Mouse (Mus musculus): Measurements from ENCODE around the gene Upp2. TPM values are rescaled to one million over a fixed set of nuclear protein-coding genes. Genes with fewer than 3 reads are reported as not detected.

Upp2 gene
- total and polyA plus RNA-seq, 2 experiments: 105 to 1,754 TPM

DNA sequence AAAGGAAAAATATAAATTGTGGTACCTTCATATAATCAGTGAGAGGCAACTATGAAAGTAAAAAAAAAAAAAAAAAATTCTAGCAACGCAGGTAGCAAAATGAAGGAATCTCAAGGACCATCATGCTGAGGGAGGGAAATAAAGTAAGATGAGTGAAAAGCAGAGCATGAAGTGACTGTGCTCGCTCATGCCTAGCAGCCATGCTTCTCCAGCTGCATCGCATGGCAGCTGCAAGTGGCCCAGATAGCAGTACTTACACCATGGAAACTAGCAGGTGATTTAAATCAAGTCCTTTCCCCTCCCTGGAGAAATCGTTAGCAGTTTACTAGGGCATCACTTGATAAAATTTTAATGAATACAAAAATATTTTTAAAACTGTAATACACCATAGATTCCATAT is 34.3 kb downstream of the Upp2 start:
- Histone ChIP-seq H3K4me3 (ENCODE audit: insufficient read depth, low read depth, low read length) (no peak overlapping the region), H3K27me3 (ENCODE audit: control insufficient read depth, insufficient read depth, low read length) (no peaks in the 10 kb centered on the region), H3K9ac (ENCODE audit: low read depth, low read length) (no peak overlapping the region), H3K79me2 (ENCODE audit: control insufficient read depth, insufficient read depth, low read length) (no peaks in the 10 kb centered on the region), H3K4me1 (ENCODE audit: control insufficient read depth, insufficient read depth, low read length) (no peaks in the 10 kb centered on the region), H3K36me3 (ENCODE audit: control insufficient read depth, insufficient read depth, low read length) (no peaks in the 10 kb centered on the region), H3K27ac (replicated peaks; ENCODE audit: insufficient read depth, low read depth, low read length) (no peak overlapping the region)
- no peak for DNase-seq (ENCODE audit: extremely low read depth, low read depth, low spot score)
- 95% methylated on average over 4 of the region's 4 CpGs for WGBS
- no peak for TF ChIP-seq CTCF (IDR thresholded peaks at IDR 0.05; ENCODE audit: low read depth, low read length)
- TF ChIP-seq POLR2A (IDR thresholded peaks at IDR 0.05; ENCODE audit: extremely low read depth, insufficient read depth, low read length): no peak

DNA sequence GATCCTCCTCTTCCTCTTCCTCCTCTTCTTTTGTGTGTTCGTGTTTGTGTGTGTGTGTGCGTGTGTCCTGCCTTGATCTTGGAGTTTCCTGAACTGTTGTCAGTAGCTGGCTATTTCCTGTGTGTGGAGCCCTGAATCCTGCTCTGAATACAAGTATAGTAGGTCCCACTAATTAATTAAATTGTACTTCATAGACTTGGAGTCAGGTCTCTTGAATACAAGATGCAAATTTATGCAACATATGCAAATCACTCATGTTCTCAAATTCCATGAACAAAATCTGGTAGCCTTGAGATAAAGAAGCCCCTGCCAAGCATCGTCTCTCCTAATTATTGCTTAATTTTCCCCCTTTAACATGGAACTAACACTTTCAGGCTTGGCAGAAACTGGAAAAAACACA is 36.3 kb downstream of the Upp2 start:
- H3K9ac ChIP-seq (ENCODE audit: low read depth, low read length): no peak overlapping the region
- no peaks in the 10 kb centered on the region for H3K36me3 ChIP-seq (ENCODE audit: control insufficient read depth, insufficient read depth, low read length)
- no peaks in the 10 kb centered on the region for H3K4me1 ChIP-seq (ENCODE audit: control insufficient read depth, insufficient read depth, low read length)
- H3K79me2 ChIP-seq (ENCODE audit: control insufficient read depth, insufficient read depth, low read length): no peaks in the 10 kb centered on the region
- TF ChIP-seq CTCF (IDR thresholded peaks at IDR 0.05; ENCODE audit: low read depth, low read length) (no peak), POLR2A (IDR thresholded peaks at IDR 0.05; ENCODE audit: extremely low read depth, insufficient read depth, low read length) (no peak)
- no peak for DNase-seq (ENCODE audit: extremely low read depth, low read depth, low spot score)
- WGBS: 76% methylated on average over 3 of the region's 3 CpGs
- H3K27ac ChIP-seq (replicated peaks; ENCODE audit: insufficient read depth, low read depth, low read length): no peak overlapping the region
- H3K27me3 ChIP-seq (ENCODE audit: control insufficient read depth, insufficient read depth, low read length): no peaks in the 10 kb centered on the region
- no peak overlapping the region for H3K4me3 ChIP-seq (ENCODE audit: insufficient read depth, low read depth, low read length)

DNA sequence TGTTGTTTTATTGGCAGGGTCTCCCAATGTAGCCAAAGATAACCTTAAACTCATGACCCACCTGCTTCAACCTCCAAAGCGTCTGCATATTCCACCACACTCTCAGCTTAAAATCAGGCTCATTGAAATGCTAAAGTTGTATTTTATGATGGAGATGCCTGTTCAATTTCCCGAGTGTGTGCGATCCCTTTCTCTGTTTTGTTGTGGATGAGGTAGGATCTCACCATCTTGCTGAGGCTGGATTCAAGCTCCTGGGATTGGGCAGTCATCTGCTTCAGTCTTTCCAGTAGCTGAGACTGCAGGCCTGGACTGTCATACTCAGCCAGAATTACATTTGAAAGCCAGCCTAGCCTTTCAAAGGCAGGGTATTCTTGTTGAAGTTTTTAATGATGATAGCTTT is 37.7 kb downstream of the Upp2 start:
- Histone ChIP-seq H3K79me2 (ENCODE audit: control insufficient read depth, insufficient read depth, low read length) (no peaks in the 10 kb centered on the region), H3K4me3 (ENCODE audit: insufficient read depth, low read depth, low read length) (no peak overlapping the region), H3K27me3 (ENCODE audit: control insufficient read depth, insufficient read depth, low read length) (no peaks in the 10 kb centered on the region), H3K27ac (replicated peaks; ENCODE audit: insufficient read depth, low read depth, low read length) (no peak overlapping the region), H3K36me3 (ENCODE audit: control insufficient read depth, insufficient read depth, low read length) (no peaks in the 10 kb centered on the region), H3K9ac (ENCODE audit: low read depth, low read length) (no peak overlapping the region), H3K4me1 (ENCODE audit: control insufficient read depth, insufficient read depth, low read length) (no peaks in the 10 kb centered on the region)
- DNase-seq (ENCODE audit: extremely low read depth, low read depth, low spot score): no peak
- 100% methylated on average over 3 of the region's 3 CpGs for WGBS
- TF ChIP-seq POLR2A (IDR thresholded peaks at IDR 0.05; ENCODE audit: extremely low read depth, insufficient read depth, low read length) (no peak), CTCF (IDR thresholded peaks at IDR 0.05; ENCODE audit: low read depth, low read length) (no peak)

GRCm38 (mm10) chr2:58613720-58614119 is 46.6 kb downstream of the Upp2 start:
- 90% methylated on average over 3 of the region's 3 CpGs for WGBS
- no peak for TF ChIP-seq CTCF (IDR thresholded peaks at IDR 0.05; ENCODE audit: low read depth, low read length)
- no peak for TF ChIP-seq POLR2A (IDR thresholded peaks at IDR 0.05; ENCODE audit: extremely low read depth, insufficient read depth, low read length)

DNA sequence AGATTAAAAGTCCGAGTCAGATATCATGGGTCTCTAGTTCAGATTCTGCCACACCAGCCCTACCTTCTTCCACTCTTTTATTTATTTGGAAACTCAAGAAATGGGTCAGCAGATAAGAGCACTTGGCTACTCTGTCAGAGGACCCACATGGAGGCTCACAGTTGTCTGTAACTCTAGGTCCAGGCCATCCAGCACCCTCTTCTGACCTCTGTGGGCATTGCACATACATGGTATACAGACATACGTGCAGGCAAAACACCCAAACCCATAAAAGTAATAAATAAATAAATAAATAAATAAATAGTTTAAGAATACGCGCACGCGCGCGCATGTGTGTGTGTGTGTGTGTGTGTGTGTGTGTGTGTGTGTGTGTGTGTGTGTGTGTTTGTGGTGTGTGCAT is 47.8 kb downstream of the Upp2 start:
- Histone ChIP-seq H3K79me2 (ENCODE audit: control insufficient read depth, insufficient read depth, low read length) (no peaks in the 10 kb centered on the region), H3K4me3 (ENCODE audit: insufficient read depth, low read depth, low read length) (no peak overlapping the region), H3K9ac (ENCODE audit: low read depth, low read length) (no peak overlapping the region), H3K4me1 (ENCODE audit: control insufficient read depth, insufficient read depth, low read length) (no peaks in the 10 kb centered on the region), H3K27ac (replicated peaks; ENCODE audit: insufficient read depth, low read depth, low read length) (no peak overlapping the region), H3K36me3 (ENCODE audit: control insufficient read depth, insufficient read depth, low read length) (no peaks in the 10 kb centered on the region), H3K27me3 (ENCODE audit: control insufficient read depth, insufficient read depth, low read length) (no peaks in the 10 kb centered on the region)
- 96% methylated on average over 8 of the region's 8 CpGs for WGBS
- DNase-seq (ENCODE audit: extremely low read depth, low read depth, low spot score): no peak
- TF ChIP-seq CTCF (IDR thresholded peaks at IDR 0.05; ENCODE audit: low read depth, low read length) (peak; percentile 37; the same call in 1 of the 2 replicates), POLR2A (IDR thresholded peaks at IDR 0.05; ENCODE audit: extremely low read depth, insufficient read depth, low read length) (no peak)

More at GRCm38 (mm10) chr2:58613720-58614119, 46.6 kb downstream of the Upp2 start:
- no peaks in the 10 kb centered on the region for H3K27me3 ChIP-seq (ENCODE audit: control insufficient read depth, insufficient read depth, low read length)
- DNase-seq (ENCODE audit: extremely low read depth, low read depth, low spot score): no peak
- H3K27ac ChIP-seq (replicated peaks; ENCODE audit: insufficient read depth, low read depth, low read length): no peak overlapping the region
- H3K36me3 ChIP-seq (ENCODE audit: control insufficient read depth, insufficient read depth, low read length): no peaks in the 10 kb centered on the region
- H3K4me1 ChIP-seq (ENCODE audit: control insufficient read depth, insufficient read depth, low read length): no peaks in the 10 kb centered on the region
- H3K79me2 ChIP-seq (ENCODE audit: control insufficient read depth, insufficient read depth, low read length): no peaks in the 10 kb centered on the region
- H3K9ac ChIP-seq (ENCODE audit: low read depth, low read length): no peak overlapping the region
- no peak overlapping the region for H3K4me3 ChIP-seq (ENCODE audit: insufficient read depth, low read depth, low read length)

GRCm38 (mm10) chr2:58615766-58616165 is 48.7 kb downstream of the Upp2 start:
- 96% methylated on average over 5 of the region's 5 CpGs for whole genome bisulfite sequencing
- Histone ChIP-seq H3K79me2 (ENCODE audit: control insufficient read depth, insufficient read depth, low read length) (no peaks in the 10 kb centered on the region), H3K4me1 (ENCODE audit: control insufficient read depth, insufficient read depth, low read length) (no peaks in the 10 kb centered on the region), H3K9ac (ENCODE audit: low read depth, low read length) (no peak overlapping the region), H3K27me3 (ENCODE audit: control insufficient read depth, insufficient read depth, low read length) (no peaks in the 10 kb centered on the region), H3K36me3 (ENCODE audit: control insufficient read depth, insufficient read depth, low read length) (no peaks in the 10 kb centered on the region), H3K27ac (replicated peaks; ENCODE audit: insufficient read depth, low read depth, low read length) (no peak overlapping the region), H3K4me3 (ENCODE audit: insufficient read depth, low read depth, low read length) (no peak overlapping the region)
- no peak for DNase-seq (ENCODE audit: extremely low read depth, low read depth, low spot score)
- no peak for TF ChIP-seq CTCF (IDR thresholded peaks at IDR 0.05; ENCODE audit: low read depth, low read length)
- no peak for TF ChIP-seq POLR2A (IDR thresholded peaks at IDR 0.05; ENCODE audit: extremely low read depth, insufficient read depth, low read length)
